Comparison of ENCODE assay signal across 14 mouse cellular contexts in genomic region chr9:102288356-102288755, GRCm38 (mm10).
"Had no signal": no experiment of that assay in that cellular context is flagged by ENCODE, and none has a peak within 500 bp of the region (broad histone marks: within the 10 kb centered on the region; RNA-seq: fewer than 3 reads in every experiment).

No protein-coding gene starts in this region.

- ATAC-seq: liver, embryonic 12.5 days; midbrain, embryonic 15.5 days had no signal

- H3K9ac ChIP-seq: limb, embryonic 15.5 days; liver, embryonic 12.5 days; lung, embryonic 14.5 days; midbrain, embryonic 15.5 days; neural tube, embryonic 13.5 days had no signal

- H3K27ac ChIP-seq: left cerebral cortex, adult 2 months; limb, embryonic 15.5 days; liver, embryonic 12.5 days; midbrain, embryonic 10.5 days; midbrain, embryonic 15.5 days; neural tube, embryonic 13.5 days had no signal

- H3K4me2 ChIP-seq: limb, embryonic 15.5 days; liver, embryonic 12.5 days; lung, embryonic 14.5 days; midbrain, embryonic 15.5 days; neural tube, embryonic 13.5 days had no signal

- H3K4me3 ChIP-seq: left cerebral cortex, adult 2 months; limb, embryonic 15.5 days; liver, embryonic 12.5 days; midbrain, embryonic 10.5 days; midbrain, embryonic 15.5 days; neural tube, embryonic 13.5 days had no signal

- H3K9me3 ChIP-seq: limb, embryonic 15.5 days; midbrain, embryonic 15.5 days had no signal

- H3K36me3 ChIP-seq: limb, embryonic 15.5 days; liver, embryonic 12.5 days had no signal

- H3K4me1 ChIP-seq: limb, embryonic 15.5 days; liver, embryonic 12.5 days had no signal

- DNase-seq: kidney, adult 9 months; kidney, postnatal 10 days; kidney, postnatal 4 days; lung, embryonic 14.5 days; lung, postnatal 10 days; lung, postnatal 4 days; right cerebral cortex, postnatal 14 days; thymus, postnatal 36 days had no signal

- H3K27me3 ChIP-seq: limb, embryonic 15.5 days; liver, embryonic 12.5 days; midbrain, embryonic 15.5 days; neural tube, embryonic 13.5 days had no signal
